Mouse (Mus musculus): ENCODE data around the gene Shank2. TPM values are rescaled to one million over a fixed set of nuclear protein-coding genes. Genes with fewer than 3 reads are reported as not detected.
A peak's percentile ranks its signal among the peaks of the same experiment; 100 is the strongest.

The Shank2 gene
- total RNA-seq, 2 experiments from 2014 or later, result 162 to 172 TPM

GRCm38 (mm10) chr7:144238409-144238808, 236.7 kb downstream of the Shank2 start:
- peak; percentile 63 to 67 for DNase-seq (ENCODE audit: extremely low spot score in 1 of 2, low spot score in 2 of 2)
- intact Hi-C loops (cut with DNase I), result no loop called here

DNA sequence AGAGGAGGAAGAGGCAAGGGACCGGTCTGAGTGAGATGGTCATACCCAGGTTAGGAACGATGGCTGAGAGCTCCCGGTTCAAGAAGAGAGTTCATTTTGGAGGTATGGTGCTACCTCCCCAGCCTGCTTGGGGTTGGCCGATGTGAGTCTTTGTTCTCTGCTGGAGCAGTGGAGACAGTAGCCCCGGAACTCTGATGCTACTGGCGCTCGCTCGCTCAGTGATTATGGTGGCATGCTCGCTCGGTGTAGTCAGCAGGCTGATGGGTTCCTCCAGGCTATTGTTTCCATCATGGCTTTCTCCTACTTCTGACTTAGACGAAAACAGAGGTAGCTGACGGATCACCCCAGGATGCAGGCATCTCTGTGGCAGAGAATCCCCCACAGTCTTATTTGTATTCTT, 237.3 kb downstream of the Shank2 start:
- no peak for DNase-seq (ENCODE audit: extremely low spot score in 1 of 2, low spot score in 2 of 2)
- intact Hi-C loops (cut with DNase I), result no loop called here

GRCm38 (mm10) chr7:144239571-144240370, 238.0 kb downstream of the Shank2 start:
- intact Hi-C loops (cut with DNase I), result no loop called here
- DNase-seq (ENCODE audit: extremely low spot score in 1 of 2, low spot score in 2 of 2), result no peak

DNA sequence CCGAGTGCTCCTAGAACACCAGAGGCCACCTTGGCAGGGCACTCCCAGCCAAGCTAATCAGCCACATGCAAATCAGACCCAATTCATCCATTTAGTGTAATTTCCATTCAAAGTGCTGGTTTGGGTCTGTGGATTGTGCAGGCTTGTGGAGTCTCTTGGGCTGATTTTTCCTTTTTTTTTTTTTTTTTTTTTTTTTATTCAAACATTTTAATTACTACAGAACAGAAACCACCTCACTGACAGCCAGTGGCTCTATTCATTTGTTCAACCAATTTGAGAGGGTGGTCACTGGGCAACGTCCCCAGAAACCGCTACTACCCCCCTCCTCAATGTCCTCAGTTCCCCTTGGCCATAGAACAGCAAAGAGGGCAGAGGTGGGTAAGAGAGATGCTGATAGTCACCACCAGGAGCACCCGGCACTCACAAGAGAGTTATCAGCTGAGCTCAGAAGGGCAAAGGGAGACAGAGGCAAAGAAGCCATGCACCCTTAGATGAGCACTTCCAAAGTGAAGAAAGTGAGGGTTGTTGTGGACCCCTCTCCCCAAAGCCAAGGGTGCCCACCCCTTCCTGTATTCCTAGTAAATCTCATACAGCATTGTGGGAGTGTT, 239.1 kb downstream of the Shank2 start:
- intact Hi-C loops (cut with DNase I), result no loop called here
- DNase-seq (ENCODE audit: extremely low spot score in 1 of 2, low spot score in 2 of 2), result no peak

GRCm38 (mm10) chr7:144244203-144244602, 242.5 kb downstream of the Shank2 start:
- intact Hi-C loops (cut with DNase I), result no loop called here
- no peak for DNase-seq (ENCODE audit: extremely low spot score in 1 of 2, low spot score in 2 of 2)

DNA sequence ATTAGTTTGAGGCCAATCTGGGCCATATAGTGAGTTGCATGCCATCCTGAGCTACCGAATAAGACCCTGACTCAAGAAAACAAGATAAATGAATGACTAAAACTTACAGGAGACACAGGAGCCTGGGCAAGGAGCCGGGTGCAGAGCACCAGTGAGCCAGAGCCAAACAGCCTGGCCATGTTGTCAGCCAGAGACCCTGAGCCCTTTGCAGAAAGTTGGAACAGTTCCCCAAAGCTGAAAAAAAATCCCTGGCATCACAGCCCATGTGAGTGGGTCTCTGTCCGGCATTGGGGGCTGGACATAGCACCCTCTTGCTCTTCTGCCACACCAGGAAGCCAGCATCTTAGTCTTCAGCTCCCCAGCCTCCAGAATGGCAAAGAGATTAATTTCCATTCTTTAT, 244.5 kb downstream of the Shank2 start:
- intact Hi-C loops (cut with DNase I), result no loop called here
- no peak for DNase-seq (ENCODE audit: extremely low spot score in 1 of 2, low spot score in 2 of 2)

GRCm38 (mm10) chr7:144248686-144249422, 247.1 kb downstream of the Shank2 start:
- DNase-seq (ENCODE audit: extremely low spot score in 1 of 2, low spot score in 2 of 2), result no peak
- intact Hi-C loops (cut with DNase I), result no loop called here

- peak in 1 of 2 experiments; percentile 56 for DNase-seq (ENCODE audit: extremely low spot score in 1 of 2, low spot score in 2 of 2)
- intact Hi-C loops (cut with DNase I), result no loop called here
These were observed 249.1 kb downstream of the Shank2 start for GRCm38 (mm10) chr7:144250791-144251190.

GRCm38 (mm10) chr7:144251250-144251649, 249.5 kb downstream of the Shank2 start:
- intact Hi-C loops (cut with DNase I), result no loop called here
- DNase-seq (ENCODE audit: extremely low spot score in 1 of 2, low spot score in 2 of 2), result peak in 1 of 2 experiments; percentile 56

- intact Hi-C loops (cut with DNase I), result no loop called here
- no peak for DNase-seq (ENCODE audit: extremely low spot score in 1 of 2, low spot score in 2 of 2)
These were observed 253.0 kb downstream of the Shank2 start for GRCm38 (mm10) chr7:144254674-144255246.

GRCm38 (mm10) chr7:144257821-144258220, 256.1 kb downstream of the Shank2 start:
- no peak for DNase-seq (ENCODE audit: extremely low spot score in 1 of 2, low spot score in 2 of 2)
- intact Hi-C loops (cut with DNase I), result no loop called here

- intact Hi-C loops (cut with DNase I), result no loop called here
- DNase-seq (ENCODE audit: extremely low spot score in 1 of 2, low spot score in 2 of 2), result no peak
These were observed 256.6 kb downstream of the Shank2 start for GRCm38 (mm10) chr7:144258332-144258731.

DNA sequence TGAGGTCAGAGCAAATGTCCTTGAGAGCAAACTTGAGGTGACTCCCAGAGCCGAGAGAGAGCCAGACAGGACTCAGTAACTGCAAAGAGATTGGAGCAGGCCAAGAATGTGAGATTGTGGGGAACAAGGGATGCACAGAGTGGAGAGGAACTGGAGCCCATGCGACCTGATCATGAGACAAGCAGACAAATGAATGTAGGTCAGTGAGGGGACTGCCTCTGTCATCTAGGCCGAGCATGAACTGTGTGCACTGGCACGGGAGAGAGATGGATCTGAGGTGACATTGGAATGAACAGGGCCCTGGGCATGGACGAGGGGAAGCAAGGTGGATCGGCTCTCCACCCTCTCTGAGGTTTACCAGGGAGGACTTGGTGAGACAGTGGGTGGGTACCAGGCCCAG, 260.9 kb downstream of the Shank2 start:
- no peak for DNase-seq (ENCODE audit: extremely low spot score in 1 of 2, low spot score in 2 of 2)
- intact Hi-C loops (cut with DNase I), result no loop called here

- intact Hi-C loops (cut with DNase I), result no loop called here
These were observed 265.0 kb downstream of the Shank2 start for GRCm38 (mm10) chr7:144266745-144267144.

DNA sequence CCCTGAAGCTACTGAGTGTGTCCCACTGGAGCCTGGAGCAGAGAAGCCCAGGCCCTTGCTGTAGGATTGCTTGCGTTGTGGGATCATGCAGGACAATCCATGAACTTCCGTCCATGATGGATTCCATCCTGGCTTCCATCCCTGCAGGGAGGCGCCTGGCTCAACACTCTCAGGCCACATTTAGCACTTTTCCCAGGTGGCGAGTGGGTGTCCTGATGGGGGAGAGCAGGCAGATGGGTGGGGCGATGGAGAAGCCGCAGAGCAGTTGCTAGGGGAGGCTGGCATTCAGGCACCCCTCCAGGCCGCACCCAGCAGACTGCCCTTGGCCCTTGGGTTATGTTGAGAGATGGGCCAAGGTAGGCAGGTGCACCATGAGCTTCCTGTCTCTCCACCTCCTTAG, 266.6 kb downstream of the Shank2 start:
- intact Hi-C loops (cut with DNase I), result no loop called here
- peak in 1 of 2 experiments; percentile 55 for DNase-seq (ENCODE audit: extremely low spot score in 1 of 2, low spot score in 2 of 2)

More at GRCm38 (mm10) chr7:144266745-144267144, 265.0 kb downstream of the Shank2 start:
- DNase-seq (ENCODE audit: extremely low spot score in 1 of 2, low spot score in 2 of 2), result no peak

GRCm38 (mm10) chr7:144268778-144269177, 267.1 kb downstream of the Shank2 start:
- no peak for DNase-seq (ENCODE audit: extremely low spot score in 1 of 2, low spot score in 2 of 2)
- intact Hi-C loops (cut with DNase I), result no loop called here

GRCm38 (mm10) chr7:144271074-144271473, 269.3 kb downstream of the Shank2 start:
- intact Hi-C loops (cut with DNase I), result no loop called here
- no peak for DNase-seq (ENCODE audit: extremely low spot score in 1 of 2, low spot score in 2 of 2)

- DNase-seq (ENCODE audit: extremely low spot score in 1 of 2, low spot score in 2 of 2), result no peak
- intact Hi-C loops (cut with DNase I), result no loop called here
These were observed 277.0 kb downstream of the Shank2 start for GRCm38 (mm10) chr7:144278703-144279102.

DNA sequence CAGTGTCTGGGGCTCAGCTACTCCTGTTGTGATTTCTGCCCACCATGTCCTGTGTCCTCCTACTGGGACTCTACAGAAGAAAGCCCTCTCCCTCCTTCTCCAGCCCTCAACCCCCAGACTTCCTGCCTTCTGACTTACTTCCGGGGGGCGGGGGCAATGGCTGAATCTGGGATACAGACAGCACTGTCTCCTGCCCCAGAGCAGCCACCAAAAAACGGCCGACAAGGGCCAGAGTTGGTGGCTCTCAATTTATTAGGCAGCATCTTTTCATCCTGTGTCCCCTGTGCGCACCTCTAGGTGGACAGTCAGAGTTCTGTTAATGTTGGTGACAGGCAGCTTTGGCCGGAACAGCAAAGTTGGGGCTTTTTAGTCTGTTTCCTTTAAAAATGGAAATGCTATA, 282.0 kb downstream of the Shank2 start:
- intact Hi-C loops (cut with DNase I), result loop anchor here (10.0 kb wide), 1 partner anchor 131 kb away; no protein-coding TSS in a partner anchor
- peak in 1 of 2 experiments; percentile 67 for DNase-seq (ENCODE audit: extremely low spot score in 1 of 2, low spot score in 2 of 2)

All from left cerebral cortex, postnatal 10 days (tissue).